Mouse (Mus musculus): ENCODE data around the gene Prss44.

DNA sequence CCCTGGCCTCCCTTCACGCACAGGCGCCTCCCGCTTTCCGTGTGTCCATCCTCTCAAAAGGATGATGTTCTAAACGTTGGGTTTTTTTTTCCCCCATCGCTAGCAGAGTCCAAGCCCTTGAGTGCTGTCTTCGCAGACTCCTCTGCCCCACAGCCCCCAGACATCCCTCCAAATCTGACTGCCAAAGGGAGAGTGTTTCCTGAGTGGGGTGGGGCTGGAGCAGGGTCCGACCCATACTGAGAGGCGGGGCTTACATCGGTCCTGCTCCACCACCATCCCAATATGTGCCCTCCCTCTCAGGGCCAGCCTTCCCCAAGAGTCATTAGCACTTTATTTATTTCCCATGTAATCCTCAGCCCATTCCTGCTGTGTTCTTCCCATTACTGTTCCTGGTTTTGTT, 21.2 kb downstream of the Prss44 start:
- TF ChIP-seq POLR2A (IDR thresholded peaks at IDR 0.05; ENCODE audit: extremely low read depth, insufficient read depth, low read length), result no peak
- TF ChIP-seq CTCF (IDR thresholded peaks at IDR 0.05; ENCODE audit: extremely low read depth, insufficient read depth, low read length), result no peak
